Mouse (Mus musculus) liver, adult 2 months (tissue): ENCODE measurements at regions not wholly inside any gene's neighbourhood (a gene's known extent, or its start where the extent isn't known, plus 50 kb on each side); places are given as distances from the start of the nearest gene placed in this dataset.
"Not testable (repeated sequence)": the region's sequence is repeated elsewhere in the genome, so short reads cannot be mapped to it uniquely, and the experiment has no call there.

Experiments used
- DNase-seq: peaks from one replicate; pipeline ENCODE4 v3.0.0-alpha.2; 2011; ENCODE audit warnings: low read depth, low spot score; ENCODE audit errors: extremely low read depth
- H3K27ac ChIP-seq: fragments of 200-500 bp; replicated peaks from 2 replicates; pipeline ENCODE4 v1.5.1; 2012; ENCODE audit warnings: low read depth, mild to moderate bottlenecking, control low read depth, inconsistent platforms, low read length; ENCODE audit not compliant: insufficient read depth
- H3K27me3 ChIP-seq: fragments of 200-500 bp; 2 replicates; pipeline ENCODE4 v1.6.1; 2012; ENCODE audit warnings: mild to moderate bottlenecking, moderate library complexity, low read length, inconsistent platforms; ENCODE audit not compliant: control insufficient read depth, insufficient read depth
- H3K36me3 ChIP-seq: fragments of 200-500 bp; 2 replicates; pipeline ENCODE4 v1.6.1; 2012; ENCODE audit warnings: low read length, inconsistent platforms; ENCODE audit not compliant: control insufficient read depth, insufficient read depth
- H3K4me1 ChIP-seq: fragments of 200-500 bp; 2 replicates; pipeline ENCODE4 v1.6.1; 2011; ENCODE audit warnings: low read length; ENCODE audit not compliant: control insufficient read depth, insufficient read depth
- H3K4me3 ChIP-seq: fragments of 200-500 bp; 2 replicates; pipeline ENCODE4 v1.5.1; 2011; ENCODE audit warnings: low read depth, mild to moderate bottlenecking, control low read depth, low read length, moderate library complexity; ENCODE audit not compliant: insufficient read depth
- H3K79me2 ChIP-seq: fragments of 200-500 bp; 2 replicates; pipeline ENCODE4 v1.6.1; 2012; ENCODE audit warnings: inconsistent platforms, mild to moderate bottlenecking, low read length, moderate library complexity; ENCODE audit not compliant: control insufficient read depth, insufficient read depth
- H3K9ac ChIP-seq: fragments of 200-500 bp; 2 replicates; pipeline ENCODE4 v1.6.1; 2012; ENCODE audit warnings: low read depth, mild to moderate bottlenecking, control low read depth, inconsistent platforms, low read length
- WGBS: fragments of 180-500 bp; shearing (Covaris S2); methylation state at CpG from one replicate; pipeline ENCODE4 v1.1.7; 2018; 5-methylcytosine and 5-hydroxymethylcytosine counted together

DNA sequence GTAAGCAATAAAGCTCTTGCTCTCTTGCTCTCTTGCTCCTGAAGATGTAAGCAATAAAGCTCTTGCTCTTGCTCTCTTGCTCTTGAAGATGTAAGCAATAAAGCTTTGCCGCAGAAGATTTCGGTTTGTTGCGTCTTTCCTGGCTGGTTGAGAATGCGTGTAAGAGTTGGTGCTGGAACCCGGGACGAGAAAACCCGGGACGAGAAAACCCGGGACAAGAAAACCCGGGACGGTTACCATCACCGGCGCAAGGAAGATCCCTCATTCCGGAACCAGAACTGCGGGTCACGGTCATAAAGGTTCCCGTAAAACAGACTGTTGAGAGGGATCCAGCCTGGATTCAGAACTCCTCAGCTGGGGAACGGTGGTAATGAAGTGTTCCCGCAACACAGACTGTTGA lies 60.1 kb upstream of the Prl2c3 start:
- not testable (repeated sequence) for H3K4me3 ChIP-seq, H3K79me2 ChIP-seq, H3K9ac ChIP-seq, H3K4me1 ChIP-seq, H3K27ac ChIP-seq, H3K27me3 ChIP-seq, H3K36me3 ChIP-seq, DNase-seq
- 95% methylated on average over 19 of the region's 19 CpGs for WGBS
